Mouse (Mus musculus) kidney, adult 11 months (tissue): Measurements from ENCODE around the gene Plxna2.

Experiments used
- DNase-seq: peaks from one replicate; pipeline ENCODE4 v3.0.0; 2022

The Plxna2 gene

DNA sequence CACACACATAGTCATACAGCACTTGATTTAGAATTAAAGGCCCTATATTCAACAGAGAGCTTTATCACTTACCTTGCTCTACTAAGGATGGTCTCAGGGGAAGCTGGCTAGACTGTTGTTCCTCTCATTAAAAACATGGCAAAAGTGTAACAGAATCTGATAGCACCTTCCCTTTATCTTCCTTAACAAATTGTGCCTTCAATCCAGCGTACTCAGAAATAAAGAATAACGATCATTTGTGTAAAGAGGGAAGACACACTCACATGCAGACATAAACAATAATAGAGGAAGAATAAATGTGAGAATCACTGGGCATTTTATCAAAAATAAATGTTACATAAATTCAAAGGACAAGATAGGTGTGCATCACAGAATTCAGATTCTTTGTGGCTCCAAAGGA is at the start of gene Plxna2:
Gene Plxna2, plus strand, starts transcription at position 301 of the 400 bp plus-strand sequence.
- DNase-seq = no peak

DNA sequence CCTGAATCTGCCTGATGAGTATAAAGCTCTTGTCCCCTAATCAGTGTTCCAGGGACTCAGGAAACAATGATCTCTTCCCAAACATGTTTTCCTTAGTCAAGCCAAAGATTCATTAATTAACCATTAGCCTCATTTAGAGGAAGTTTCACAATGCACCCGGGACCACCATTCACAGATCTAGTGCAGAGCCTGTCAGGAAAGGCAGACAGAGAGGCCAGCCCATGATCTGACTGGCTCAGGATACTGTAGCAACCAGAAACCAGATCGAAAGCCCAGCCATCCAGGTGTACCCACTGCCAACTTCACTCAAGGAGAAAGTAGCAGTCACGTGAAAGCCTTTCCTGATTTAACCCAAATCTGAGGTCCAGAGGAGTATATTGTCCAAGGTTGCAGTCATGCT is 44.1 kb upstream of the Plxna2 start:
- no peak for DNase-seq

DNA sequence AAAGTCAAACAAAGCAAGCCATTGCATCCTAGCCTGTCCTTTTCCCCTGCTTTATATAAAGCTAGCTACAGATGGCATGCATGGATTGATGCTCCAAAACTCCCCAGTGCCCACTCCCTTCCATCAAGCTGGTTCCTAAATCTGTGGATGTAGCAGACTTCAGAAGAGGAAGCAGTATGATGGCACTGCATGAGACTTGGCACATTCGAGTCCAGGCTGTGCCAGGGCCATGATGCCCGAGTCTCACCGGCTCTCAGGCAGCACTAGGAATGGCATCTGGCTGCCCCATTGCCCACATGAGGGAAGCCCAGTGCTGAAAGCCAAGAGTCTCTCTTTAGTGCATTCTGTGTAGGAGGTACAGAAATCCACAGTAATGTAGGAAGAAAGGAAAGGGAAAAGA is 39.7 kb upstream of the Plxna2 start:
- no peak for DNase-seq

- DNase-seq = no peak
Observed at GRCm38 (mm10) chr1:194580539-194580938, 37.5 kb upstream of the Plxna2 start.

DNA sequence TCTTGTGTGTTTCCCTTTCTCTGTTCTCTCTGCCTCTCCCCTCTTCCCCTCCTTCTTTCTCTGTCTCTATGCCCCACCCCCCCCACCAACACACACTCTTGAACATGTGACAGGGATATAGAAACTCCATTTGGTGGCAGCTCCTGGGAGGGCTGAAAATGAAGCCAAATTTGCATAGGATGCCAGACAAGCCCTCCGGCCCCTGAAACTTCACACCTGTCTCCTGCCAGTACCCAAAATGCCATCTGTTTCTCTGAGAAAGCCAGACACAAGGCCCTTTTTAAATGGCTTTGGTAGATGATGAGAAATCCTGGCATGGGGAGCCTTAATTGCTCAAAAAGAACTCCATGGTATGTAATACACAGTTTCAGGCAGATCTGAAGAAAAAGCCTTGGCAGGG is 31.3 kb upstream of the Plxna2 start:
- no peak for DNase-seq

DNA sequence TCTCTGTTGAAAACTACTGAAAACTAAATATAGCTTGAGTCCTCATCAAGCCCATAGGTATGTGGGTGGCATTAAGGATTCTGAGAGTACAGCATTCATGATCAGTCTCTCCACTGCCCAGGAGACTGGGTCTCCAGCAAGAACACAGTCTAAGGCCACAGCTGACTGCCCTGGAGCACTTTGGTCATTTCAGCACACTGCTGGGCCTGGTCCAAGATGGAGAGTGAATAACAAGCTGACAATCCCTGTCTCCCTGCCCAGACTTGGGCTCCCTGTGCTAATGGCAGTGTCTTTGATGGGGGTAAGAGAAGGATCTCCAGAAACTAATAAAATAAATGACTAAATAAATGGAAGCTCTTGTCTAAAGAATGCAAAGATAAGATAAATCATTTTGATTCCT is 30.5 kb upstream of the Plxna2 start:
- peak; percentile 41 for DNase-seq

GRCm38 (mm10) chr1:194587956-194588668 is 29.9 kb upstream of the Plxna2 start:
- DNase-seq = no peak

- no peak for DNase-seq
Observed at GRCm38 (mm10) chr1:194588711-194589451, 29.1 kb upstream of the Plxna2 start.

DNA sequence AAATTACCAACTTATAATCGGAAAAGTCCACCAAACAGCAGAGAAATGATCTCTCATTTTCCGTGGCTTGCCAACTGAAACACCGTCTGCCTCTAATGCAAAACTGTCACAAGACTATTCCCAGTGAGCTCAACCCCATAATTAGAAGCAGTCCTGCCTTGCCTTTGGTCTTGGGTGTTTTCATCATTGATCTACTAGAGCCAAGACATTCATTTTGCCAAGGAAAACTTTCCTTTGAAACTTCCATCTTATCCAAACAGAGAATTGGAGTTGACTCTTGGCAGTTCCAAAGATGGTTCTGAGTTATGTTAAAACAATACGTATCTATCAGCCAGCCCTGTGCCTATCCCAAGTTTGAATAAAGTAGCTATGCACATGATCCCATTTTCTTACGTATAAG is 24.9 kb upstream of the Plxna2 start:
- DNase-seq = no peak

DNA sequence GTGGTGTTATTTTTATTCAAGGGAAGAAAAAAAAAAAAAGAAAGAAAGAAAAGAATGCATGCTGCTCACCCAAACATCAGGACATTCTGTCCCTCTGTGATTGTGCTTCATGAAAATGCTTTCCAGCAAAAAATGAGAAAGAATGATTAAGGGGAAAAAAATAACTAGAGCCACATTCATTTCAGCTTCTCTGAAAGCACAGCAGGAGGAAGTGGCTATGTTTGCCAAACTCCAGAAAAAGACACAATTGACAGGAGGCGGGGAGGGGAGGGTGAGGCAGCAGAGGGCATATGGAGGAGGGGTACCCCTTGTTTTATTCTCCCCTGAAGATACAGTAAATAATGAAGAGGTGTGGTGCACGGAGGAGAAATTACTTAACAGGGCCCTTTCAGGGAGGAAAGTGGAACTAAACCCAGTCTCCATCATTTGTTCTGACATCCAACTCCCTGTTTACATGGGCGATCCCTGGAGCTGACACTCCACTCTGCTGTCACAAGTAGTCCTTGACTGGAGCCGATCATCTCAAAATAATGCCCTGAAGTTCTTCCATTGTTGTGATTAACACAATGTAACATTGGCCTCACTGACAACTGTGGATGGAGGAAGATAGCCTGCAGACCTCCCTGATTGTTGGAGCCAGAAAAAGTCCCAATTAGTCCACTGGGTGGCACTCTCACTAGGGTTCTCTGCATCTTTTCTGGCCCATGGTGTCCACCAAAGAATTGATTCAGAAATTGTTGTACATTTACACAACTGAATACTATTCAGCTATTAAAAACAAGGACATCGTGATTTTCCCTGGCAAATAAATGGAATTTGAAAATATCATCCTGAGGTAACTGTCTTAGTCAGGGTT is 10.4 kb upstream of the Plxna2 start:
- DNase-seq = no peak

DNA sequence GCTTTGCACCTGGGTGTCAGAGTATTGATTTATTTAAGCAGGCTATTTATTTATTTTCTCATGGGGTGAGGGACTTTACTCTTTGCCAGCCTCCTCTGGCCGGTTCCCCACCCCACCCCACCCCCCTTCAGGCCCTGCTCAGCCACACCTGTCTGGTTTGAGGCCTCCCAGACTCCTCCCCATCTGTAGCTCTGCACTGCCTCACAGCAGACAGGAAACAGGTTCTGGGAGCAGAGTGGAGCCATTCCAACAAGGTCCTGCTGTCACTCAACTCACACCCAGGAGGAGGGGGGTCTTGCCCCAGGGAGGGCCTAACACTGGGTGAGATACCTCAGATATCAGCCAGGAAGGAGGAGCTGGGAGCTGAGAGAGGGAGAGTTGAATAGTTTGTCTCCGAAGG is 7.5 kb upstream of the Plxna2 start:
- no peak for DNase-seq

- no peak for DNase-seq
Observed at GRCm38 (mm10) chr1:194612628-194613027, 5.4 kb upstream of the Plxna2 start.

DNA sequence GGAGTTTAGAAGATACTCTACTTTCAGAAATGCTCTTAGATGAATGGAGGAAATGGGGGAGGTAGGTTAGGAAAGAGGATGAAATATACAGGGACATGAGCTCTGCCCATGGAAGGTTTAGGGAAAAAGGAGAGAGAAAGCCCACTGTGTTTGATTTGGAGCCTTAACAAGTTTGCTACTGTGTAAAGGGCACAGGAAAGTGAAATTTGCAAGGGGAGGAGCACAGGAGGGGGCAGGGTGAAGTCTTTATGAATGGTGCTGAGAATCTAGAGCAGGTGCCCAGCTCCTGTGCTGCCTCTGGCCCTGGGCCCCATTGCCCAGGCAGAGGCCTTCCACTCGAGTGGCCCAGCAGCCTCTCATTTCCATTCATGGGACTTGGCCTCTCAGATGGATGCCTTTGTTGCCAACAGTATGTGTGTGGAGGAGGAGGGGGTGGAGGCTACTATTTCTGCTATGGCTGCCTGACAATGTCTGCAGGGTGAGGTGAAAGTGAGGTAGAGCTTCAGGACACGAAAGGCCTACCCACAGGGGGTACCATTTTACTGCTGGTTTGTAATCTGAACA is 4.7 kb upstream of the Plxna2 start:
- peak; percentile 63 for DNase-seq

- DNase-seq = peak; percentile 70
Observed at GRCm38 (mm10) chr1:194613923-194614830, 3.8 kb upstream of the Plxna2 start.

- no peak for DNase-seq
Observed at GRCm38 (mm10) chr1:194616136-194616535, 1.9 kb upstream of the Plxna2 start.

DNA sequence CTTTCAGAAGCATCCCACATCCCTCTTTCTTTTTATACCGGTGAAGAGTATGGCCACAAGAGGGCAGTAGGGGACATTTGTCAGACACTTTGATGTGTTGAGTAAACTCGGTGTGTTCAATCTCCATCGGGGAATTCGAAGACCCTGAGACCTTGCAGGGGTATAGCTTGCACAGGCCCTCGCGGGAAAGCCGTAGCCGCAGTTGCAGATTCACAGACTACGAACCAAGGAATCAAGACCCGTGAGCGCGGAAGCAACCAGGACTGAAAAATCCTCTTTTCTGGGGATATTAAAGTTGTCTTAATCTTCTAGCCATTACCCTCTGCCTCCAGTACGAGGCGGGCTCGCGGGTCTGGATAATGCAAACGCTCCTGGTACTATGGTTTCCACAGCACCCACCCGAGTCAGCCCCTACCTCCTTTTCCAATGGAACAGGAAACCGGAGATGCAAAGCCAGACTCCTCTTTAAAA is 858 bp downstream of the Plxna2 start:
- DNase-seq = peak; percentile 71

DNA sequence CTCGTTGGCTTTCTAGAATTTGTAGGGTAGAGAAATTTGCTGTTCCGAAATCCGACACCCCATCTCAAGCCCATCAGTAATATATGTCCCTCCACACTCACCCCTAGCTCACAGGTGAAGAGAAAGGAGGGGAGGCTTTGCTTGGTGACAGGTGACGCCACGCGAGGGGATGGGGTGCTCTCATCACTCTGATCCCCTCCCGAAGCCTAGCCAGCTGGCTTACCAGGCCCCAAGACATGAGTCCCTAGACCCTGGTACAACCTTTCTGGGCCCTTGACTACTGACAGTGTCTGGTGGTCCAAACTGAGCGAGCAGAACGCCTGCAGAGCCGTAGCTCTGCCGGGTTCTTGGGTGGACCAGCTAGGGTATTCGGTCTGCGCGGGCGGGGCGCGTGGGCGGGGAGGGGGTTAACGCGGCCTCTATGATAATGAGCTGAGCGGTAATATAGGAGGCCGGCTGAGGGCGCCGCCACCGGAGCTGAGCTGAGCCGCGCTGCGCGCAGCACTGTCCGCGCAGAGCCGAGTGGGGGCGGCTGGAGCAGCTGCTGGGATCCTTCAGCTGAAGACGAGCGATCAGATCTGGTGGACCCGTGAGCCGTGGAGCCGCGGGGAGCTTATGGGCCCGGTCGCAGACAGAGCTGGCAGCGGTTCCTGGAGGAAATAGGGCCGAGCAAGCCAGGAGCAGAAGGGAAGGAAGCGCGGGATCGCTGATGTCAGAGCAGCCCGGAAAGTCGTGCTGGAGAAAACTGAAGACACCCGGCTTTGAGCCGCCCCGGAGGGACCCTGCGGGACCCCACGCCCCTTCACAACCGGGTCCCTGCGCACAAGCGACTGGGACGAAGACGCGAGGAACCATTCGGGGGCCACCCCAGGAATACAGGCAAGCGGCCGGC is 1.6 kb downstream of the Plxna2 start:
- peak; percentile 86 for DNase-seq

DNA sequence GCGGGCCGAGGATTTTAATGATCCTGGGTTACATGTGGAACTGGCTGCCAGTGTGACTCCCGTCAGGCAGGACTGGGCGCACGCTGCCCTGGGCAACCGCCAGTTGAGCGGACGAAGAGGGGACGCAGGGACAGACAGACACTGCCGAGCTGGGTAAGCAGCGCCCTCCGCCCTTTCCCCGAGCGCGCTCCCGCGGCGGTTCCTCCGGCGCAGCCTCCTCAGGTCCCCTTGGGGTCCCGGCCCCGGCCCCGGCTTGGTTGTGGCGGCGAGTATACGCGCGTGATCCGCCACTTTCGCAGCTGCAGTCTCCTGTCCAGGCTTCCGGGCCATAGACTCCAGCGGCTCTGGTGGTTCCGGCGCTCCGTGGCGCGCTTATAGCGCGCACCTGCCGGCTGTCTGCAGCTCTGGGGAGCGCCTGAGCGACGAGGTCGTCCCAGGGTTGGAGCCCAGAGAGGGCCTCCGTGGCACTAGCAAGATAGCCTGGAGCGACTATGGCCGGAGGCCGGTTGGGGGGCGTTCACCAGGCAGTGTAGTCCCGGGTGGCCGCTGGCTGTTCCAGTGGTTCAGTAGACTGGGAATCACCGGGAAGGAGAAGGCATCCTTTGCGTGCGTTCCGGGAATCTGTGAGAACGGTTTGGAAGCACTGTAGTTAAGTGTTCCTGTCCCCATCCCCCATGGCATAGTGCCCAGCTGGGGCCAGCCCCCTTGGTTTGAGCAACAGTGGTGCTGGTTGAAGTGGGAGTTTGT is 2.4 kb downstream of the Plxna2 start:
- DNase-seq = peak; percentile 49

GRCm38 (mm10) chr1:194622174-194622573 is 4.2 kb downstream of the Plxna2 start:
- no peak for DNase-seq

GRCm38 (mm10) chr1:194622677-194623076 is 4.7 kb downstream of the Plxna2 start:
- no peak for DNase-seq
